Mouse (Mus musculus): ENCODE data around the gene Il34. TPM values are rescaled to one million over a fixed set of nuclear protein-coding genes. Genes with fewer than 3 reads are reported as not detected.

The Il34 gene
- polyA plus RNA-seq, 1 experiment, result not detected

DNA sequence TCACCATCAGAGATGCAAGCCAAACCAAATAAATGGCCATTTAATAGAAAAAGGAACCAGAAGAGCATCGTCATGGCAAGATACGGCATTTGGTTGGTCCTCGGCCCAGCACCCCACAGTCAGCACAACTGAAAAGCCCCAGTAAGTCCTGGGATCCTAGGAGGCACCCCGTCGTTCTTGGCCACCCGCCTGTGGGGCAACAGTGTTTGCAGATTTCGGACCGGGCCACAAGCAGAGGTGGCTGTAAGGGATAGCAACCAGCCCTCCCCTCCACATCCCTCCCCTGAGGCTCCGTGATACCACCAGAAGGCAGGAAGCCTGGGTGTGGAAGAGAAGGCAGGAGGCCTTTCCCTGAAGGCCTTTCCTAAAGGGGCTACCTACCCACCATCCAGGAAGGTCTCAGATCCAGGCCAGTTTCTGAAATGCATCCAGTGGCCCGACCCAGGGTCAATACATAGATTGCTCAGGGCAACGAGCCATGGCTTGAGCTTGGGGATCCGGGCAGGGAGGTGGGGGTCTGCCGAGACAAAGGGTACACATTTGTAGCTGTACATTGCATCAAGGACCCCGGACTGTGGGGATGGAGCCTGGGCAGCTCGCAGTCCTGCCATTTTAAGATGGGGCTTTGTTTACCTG is 63.8 kb downstream of the Il34 start:
- Histone ChIP-seq H3K27me3 (ENCODE audit: control insufficient read depth) (no peaks in the 10 kb centered on the region), H3K4me3 (replicated peaks) (no peak overlapping the region), H3K4me1 (ENCODE audit: control insufficient read depth) (peaks cover 2% of the 10 kb centered on the region), H3K36me3 (ENCODE audit: control insufficient read depth) (peaks cover 4% of the 10 kb centered on the region; the same call in 1 of the 2 replicates), H3K9me3 (ENCODE audit: control insufficient read depth, low read length) (peaks cover 5% of the 10 kb centered on the region; the same call in 1 of the 2 replicates)
- no peak for TF ChIP-seq GATA1 (IDR thresholded peaks at IDR 0.05; ENCODE audit: low read length)
- no peak for TF ChIP-seq TAL1 (IDR thresholded peaks at IDR 0.05; ENCODE audit: low read length)

DNA sequence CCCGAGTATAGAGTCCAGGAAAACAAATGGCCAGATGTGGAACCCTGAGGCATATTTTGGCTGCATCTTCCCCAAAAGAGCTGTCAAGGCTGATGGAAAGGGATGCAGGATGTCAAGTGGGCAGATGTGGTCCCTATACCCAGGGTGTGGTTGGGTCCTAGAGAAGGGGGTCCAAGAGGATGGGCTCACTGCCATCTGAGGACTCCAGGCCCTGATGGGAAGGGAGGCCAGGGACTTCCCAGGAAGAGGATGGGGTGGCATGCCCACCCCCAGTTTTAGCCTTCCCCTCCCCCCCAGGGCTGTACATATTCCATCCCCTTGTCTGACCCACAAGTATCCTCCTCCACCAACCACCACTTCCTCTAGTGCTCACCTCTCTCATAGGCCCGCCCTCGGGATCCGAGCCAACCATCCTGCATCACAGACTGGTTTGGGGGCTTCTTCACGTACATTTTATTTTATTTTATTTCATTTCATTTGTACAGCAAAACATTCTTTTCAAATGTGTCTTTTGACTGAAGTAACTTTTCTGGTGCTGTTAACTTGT is 65.0 kb downstream of the Il34 start:
- Histone ChIP-seq H3K4me3 (replicated peaks) (no peak overlapping the region), H3K4me1 (ENCODE audit: control insufficient read depth) (peaks cover 2% of the 10 kb centered on the region), H3K9me3 (ENCODE audit: control insufficient read depth, low read length) (peaks cover 5% of the 10 kb centered on the region; the same call in 1 of the 2 replicates), H3K36me3 (ENCODE audit: control insufficient read depth) (peaks cover 4% of the 10 kb centered on the region; the same call in 1 of the 2 replicates), H3K27me3 (ENCODE audit: control insufficient read depth) (no peaks in the 10 kb centered on the region)
- TF ChIP-seq TAL1 (IDR thresholded peaks at IDR 0.05; ENCODE audit: low read length), result no peak
- no peak for TF ChIP-seq GATA1 (IDR thresholded peaks at IDR 0.05; ENCODE audit: low read length)

DNA sequence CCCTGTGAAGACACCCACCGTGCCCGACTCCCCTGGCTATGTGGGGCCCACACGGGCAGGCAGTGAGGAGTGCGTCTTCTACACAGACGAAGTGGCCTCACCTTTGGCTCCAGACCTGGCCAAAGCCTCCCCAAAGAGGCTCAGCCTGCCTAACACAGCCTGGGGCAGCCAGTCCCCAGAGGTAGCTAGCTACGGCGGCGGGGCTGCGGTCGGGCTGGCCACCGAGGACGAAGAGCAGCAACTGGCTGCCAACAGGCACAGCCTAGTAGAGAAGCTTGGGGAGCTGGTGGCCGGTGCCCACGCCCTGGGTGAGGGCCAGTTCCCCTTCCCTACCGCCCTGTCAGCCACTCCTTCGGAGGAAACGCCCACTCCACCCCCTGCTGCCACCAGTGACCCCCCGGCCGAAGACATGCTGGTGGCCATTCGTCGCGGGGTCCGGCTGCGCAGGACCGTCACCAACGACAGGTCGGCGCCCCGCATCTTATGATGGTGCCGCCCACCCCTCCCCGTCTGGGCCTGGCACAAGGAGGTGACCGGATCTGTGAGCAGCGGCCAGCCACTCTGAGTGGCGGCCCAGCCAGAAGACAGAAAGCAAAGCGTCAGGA is 67.0 kb downstream of the Il34 start:
- H3K9me3 ChIP-seq (ENCODE audit: control insufficient read depth, low read length), result 0 out of 2 replicates have a peak, but pooled peaks cover 2% of the 10 kb centered on the region
- no peak overlapping the region for H3K4me3 ChIP-seq (replicated peaks)
- peaks cover 2% of the 10 kb centered on the region for H3K4me1 ChIP-seq (ENCODE audit: control insufficient read depth)
- H3K27me3 ChIP-seq (ENCODE audit: control insufficient read depth), result no peaks in the 10 kb centered on the region
- H3K36me3 ChIP-seq (ENCODE audit: control insufficient read depth), result peaks cover 4% of the 10 kb centered on the region; the same call in 1 of the 2 replicates
- TF ChIP-seq GATA1 (IDR thresholded peaks at IDR 0.05; ENCODE audit: low read length), result no peak
- no peak for TF ChIP-seq TAL1 (IDR thresholded peaks at IDR 0.05; ENCODE audit: low read length)

DNA sequence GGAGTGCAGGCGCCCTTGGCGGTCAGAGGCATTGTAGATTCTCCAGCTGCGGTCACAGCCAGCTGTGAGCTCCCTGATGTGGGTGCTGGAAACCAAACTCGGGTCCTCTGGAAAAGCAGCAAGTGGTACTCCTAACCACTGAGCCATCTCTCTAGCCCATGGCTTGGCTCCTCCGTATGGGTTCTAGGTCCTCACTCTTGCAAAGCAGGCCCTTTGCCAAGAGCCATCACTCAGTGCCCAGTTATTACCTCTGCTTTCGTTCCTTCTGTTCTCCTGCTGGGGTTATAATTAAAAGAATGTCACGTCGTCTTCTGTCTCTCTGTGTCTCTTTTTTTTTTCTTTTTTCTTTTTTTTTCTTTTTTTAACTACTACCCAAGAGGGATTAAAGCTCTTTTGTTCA is 72.7 kb downstream of the Il34 start:
- Histone ChIP-seq H3K4me1 (ENCODE audit: control insufficient read depth) (no peaks in the 10 kb centered on the region), H3K36me3 (ENCODE audit: control insufficient read depth) (peaks cover 3% of the 10 kb centered on the region; the same call in 1 of the 2 replicates), H3K4me3 (replicated peaks) (no peak overlapping the region), H3K27me3 (ENCODE audit: control insufficient read depth) (no peaks in the 10 kb centered on the region), H3K9me3 (ENCODE audit: control insufficient read depth, low read length) (0 out of 2 replicates have a peak, but pooled peaks cover 2% of the 10 kb centered on the region)
- TF ChIP-seq GATA1 (IDR thresholded peaks at IDR 0.05; ENCODE audit: low read length) (no peak), TAL1 (IDR thresholded peaks at IDR 0.05; ENCODE audit: low read length) (no peak)

DNA sequence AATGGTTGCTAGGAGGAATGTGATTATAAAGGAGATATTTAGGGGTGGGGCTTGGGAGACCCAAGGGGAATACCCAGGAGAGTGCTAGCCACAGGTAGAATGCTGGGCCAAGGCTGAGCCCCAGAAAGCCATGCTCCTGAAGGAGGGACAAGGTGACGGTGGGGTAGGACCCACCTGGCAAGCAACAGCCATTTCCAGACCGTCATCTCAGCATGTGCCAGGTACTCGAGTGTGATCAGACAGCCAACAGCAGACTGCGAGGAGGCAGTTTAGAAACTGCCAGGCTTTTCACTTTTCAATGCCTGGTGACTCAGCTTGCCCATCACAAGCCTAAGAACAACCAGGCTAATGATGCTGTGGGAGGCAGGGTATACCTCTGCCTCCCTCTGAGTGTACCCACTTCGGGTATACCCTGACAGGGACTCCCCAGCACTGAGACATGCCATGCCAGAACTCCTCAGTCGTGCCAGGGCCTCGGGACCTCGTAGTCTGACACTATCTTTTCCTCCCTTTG is 74.3 kb downstream of the Il34 start:
- Histone ChIP-seq H3K4me3 (replicated peaks) (no peak overlapping the region), H3K4me1 (ENCODE audit: control insufficient read depth) (no peaks in the 10 kb centered on the region; the same call in 1 of the 2 replicates), H3K27me3 (ENCODE audit: control insufficient read depth) (no peaks in the 10 kb centered on the region), H3K9me3 (ENCODE audit: control insufficient read depth, low read length) (no peaks in the 10 kb centered on the region), H3K36me3 (ENCODE audit: control insufficient read depth) (no peaks in the 10 kb centered on the region; the same call in 1 of the 2 replicates)
- TF ChIP-seq GATA1 (IDR thresholded peaks at IDR 0.05; ENCODE audit: low read length) (no peak), TAL1 (IDR thresholded peaks at IDR 0.05; ENCODE audit: low read length) (no peak)

DNA sequence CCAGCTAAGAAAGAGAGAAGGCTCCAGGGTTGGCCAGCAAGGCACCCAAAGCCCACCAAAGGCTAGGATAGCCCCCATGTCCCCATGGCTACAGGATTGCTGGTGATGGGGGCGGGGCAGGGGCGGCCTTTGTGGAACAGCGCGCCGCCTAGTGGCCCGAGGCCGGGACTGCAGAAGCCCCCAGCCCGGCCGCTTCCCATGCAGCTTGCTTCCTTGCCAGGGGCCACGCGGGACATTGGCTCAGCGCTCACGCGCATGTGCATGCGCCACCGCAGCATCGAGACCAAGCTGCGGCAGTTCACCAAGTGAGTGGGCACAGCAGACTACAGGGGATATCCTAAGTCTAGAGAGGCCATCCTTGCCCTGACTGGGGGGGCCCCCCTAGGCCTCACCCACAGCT is 78.8 kb downstream of the Il34 start:
- Histone ChIP-seq H3K27me3 (ENCODE audit: control insufficient read depth) (peaks cover 19% of the 10 kb centered on the region), H3K36me3 (ENCODE audit: control insufficient read depth) (no peaks in the 10 kb centered on the region; the same call in 1 of the 2 replicates), H3K9me3 (ENCODE audit: control insufficient read depth, low read length) (no peaks in the 10 kb centered on the region), H3K4me1 (ENCODE audit: control insufficient read depth) (no peaks in the 10 kb centered on the region; the same call in none of the 2 replicates), H3K4me3 (replicated peaks) (no peak overlapping the region)
- TF ChIP-seq TAL1 (IDR thresholded peaks at IDR 0.05; ENCODE audit: low read length) (no peak), GATA1 (IDR thresholded peaks at IDR 0.05; ENCODE audit: low read length) (no peak)

DNA sequence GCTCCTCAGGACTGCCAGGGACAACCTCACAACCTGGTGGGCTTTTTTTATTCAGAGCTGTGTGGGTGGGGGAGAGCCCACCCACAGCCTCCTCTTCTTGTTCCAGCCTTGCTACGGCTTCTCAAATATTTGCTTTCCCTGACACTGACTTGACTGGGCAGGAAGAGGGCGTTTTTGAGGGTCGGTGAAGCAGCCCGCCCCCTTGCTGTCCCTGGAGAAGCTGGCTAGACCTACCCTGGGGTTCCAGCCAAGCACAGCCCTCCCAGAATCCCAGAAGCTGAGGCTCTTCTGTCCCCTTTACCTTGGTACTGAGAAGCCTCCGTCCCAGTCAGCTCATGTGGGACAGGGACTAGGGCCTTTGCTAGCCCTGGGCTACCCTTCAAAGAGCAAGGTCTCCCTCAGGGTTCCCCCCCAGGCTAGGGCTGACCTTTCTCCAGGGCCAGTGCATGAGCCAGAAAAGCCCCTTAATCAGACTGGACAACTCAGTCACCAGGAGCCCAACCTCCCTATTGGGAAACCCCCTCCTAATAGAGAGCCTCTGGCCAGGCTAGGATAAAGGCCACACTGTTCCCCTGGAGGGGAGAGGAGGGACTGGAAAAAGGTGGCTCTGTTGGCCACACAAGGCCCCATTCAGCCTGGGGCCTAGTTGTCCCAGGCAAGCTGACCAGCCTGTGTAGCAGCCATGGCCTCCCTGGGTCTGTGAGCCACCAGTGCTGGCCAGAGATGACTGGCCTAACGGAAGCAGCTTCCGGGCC is 80.5 kb downstream of the Il34 start:
- Histone ChIP-seq H3K36me3 (ENCODE audit: control insufficient read depth) (no peaks in the 10 kb centered on the region; the same call in 1 of the 2 replicates), H3K27me3 (ENCODE audit: control insufficient read depth) (peaks cover 35% of the 10 kb centered on the region), H3K4me1 (ENCODE audit: control insufficient read depth) (no peaks in the 10 kb centered on the region; the same call in none of the 2 replicates), H3K9me3 (ENCODE audit: control insufficient read depth, low read length) (no peaks in the 10 kb centered on the region), H3K4me3 (replicated peaks) (no peak overlapping the region)
- TF ChIP-seq TAL1 (IDR thresholded peaks at IDR 0.05; ENCODE audit: low read length) (no peak), GATA1 (IDR thresholded peaks at IDR 0.05; ENCODE audit: low read length) (no peak)

DNA sequence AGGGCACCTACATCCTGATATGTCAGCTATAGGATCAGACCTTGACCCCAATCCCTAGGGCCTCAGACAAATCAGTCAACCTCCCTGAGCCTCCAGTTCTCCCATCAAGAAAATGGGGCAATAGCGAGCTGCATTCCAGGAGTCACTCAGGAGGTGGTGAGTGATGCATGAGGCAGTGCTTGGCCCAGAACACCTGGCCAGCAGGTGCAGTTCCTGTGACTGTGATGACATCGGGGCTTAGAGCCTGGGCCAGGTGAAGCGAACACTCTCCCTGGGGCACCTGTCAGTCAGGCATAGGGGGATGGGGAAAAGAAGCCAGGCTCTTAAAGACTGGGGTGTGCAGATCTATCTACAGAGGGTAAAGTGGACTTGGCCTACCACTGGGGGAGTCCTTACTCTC is 81.2 kb downstream of the Il34 start:
- H3K4me1 ChIP-seq (ENCODE audit: control insufficient read depth), result no peaks in the 10 kb centered on the region; the same call in none of the 2 replicates
- H3K36me3 ChIP-seq (ENCODE audit: control insufficient read depth), result no peaks in the 10 kb centered on the region; the same call in 1 of the 2 replicates
- no peaks in the 10 kb centered on the region for H3K9me3 ChIP-seq (ENCODE audit: control insufficient read depth, low read length)
- H3K4me3 ChIP-seq (replicated peaks), result no peak overlapping the region
- peaks cover 43% of the 10 kb centered on the region for H3K27me3 ChIP-seq (ENCODE audit: control insufficient read depth)
- TF ChIP-seq GATA1 (IDR thresholded peaks at IDR 0.05; ENCODE audit: low read length) (no peak), TAL1 (IDR thresholded peaks at IDR 0.05; ENCODE audit: low read length) (no peak)

Measured in erythroblast, embryonic 14.5 days (primary cell).